Mouse (Mus musculus) C2C12 (cell line): Measurements from ENCODE around the gene Chst8.

Experiments used
- CTCF ChIP-seq: IDR thresholded peaks from one replicate; pipeline ENCODE4 v1.5.1; 2011; ENCODE audit not compliant: control insufficient read depth, insufficient read depth, insufficient read length
- MYOG ChIP-seq: IDR thresholded peaks from one replicate; pipeline ENCODE4 v1.6.1; 2011; ENCODE audit not compliant: control insufficient read depth, insufficient read length; ENCODE audit errors: extremely low read depth

DNA sequence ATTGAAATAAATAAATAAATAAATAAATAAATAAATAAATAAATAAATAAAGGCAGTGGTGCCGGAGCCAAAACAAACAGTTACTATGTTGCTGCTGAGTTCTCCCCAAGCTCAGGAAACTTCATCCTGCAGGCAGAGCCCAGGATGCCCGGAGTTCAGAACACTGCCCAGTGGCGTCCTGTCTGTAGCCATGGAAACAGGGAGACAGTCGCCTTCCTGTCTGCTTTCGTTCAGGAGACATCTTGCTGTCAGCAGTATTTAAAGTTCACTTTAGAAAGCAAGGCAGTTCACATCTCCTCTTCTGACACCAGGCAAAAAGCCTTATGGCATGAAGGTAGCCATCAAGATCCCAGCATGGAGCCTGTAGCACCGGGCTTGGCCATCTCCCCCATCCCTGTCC lies 8.0 kb upstream of the Chst8 start:
- TF ChIP-seq MYOG, result no peak
- TF ChIP-seq CTCF, result no peak
